Mouse (Mus musculus) thymus, adult 2 months (tissue): ENCODE data around the gene Gm8068.
"Not testable (repeated sequence)": the region's sequence is repeated elsewhere in the genome, so short reads cannot be mapped to it uniquely, and the experiment has no call there.

Experiments used
- CTCF ChIP-seq: fragments of 200-500 bp; IDR thresholded peaks from 2 replicates; pipeline ENCODE4 v1.5.1; 2012; ENCODE audit warnings: mild to moderate bottlenecking, control low read depth, low read length, moderate library complexity, borderline replicate concordance; ENCODE audit not compliant: control insufficient read depth, poor library complexity, insufficient read depth; ENCODE audit errors: extremely low read depth
- POLR2A ChIP-seq: fragments of 200-500 bp; IDR thresholded peaks from 2 replicates; pipeline ENCODE4 v1.6.1; 2012; ENCODE audit warnings: mild to moderate bottlenecking, low read length, control low read depth, moderate library complexity; ENCODE audit not compliant: control insufficient read depth, poor library complexity, insufficient read depth; ENCODE audit errors: extremely low read depth

DNA sequence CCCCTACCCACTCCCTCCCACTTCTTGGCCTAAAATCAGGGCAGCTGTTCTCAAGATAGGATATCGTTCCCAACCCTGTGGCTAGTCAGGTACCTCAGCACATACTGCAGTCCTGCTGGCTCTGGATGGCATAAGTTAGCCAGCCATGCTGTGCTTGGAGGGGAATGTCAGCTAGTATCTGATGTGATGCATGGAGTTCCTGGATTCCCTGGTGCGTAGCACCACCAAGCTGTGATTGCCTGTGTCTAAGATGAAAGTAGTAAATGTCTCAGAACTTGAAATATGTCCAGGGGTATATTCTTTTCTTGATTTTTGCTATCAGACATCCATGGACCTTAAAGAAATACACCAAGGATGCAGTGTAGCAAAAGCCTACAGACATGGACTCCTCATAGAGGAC is 53.5 kb downstream of the Gm8068 start:
- TF ChIP-seq CTCF, POLR2A: not testable (repeated sequence)
